Mouse (Mus musculus) kidney, adult 9 months (tissue): Measurements from ENCODE around the gene Prdm16.

Source experiments
- DNase-seq: peaks from one replicate; pipeline ENCODE4 v3.0.0; 2022

The Prdm16 gene

GRCm38 (mm10) chr4:154410559-154410958, 226.1 kb downstream of the Prdm16 start:
- no peak for DNase-seq

GRCm38 (mm10) chr4:154409841-154410240, 226.8 kb downstream of the Prdm16 start:
- no peak for DNase-seq

- DNase-seq: no peak
Observed at GRCm38 (mm10) chr4:154409237-154409721, 227.4 kb downstream of the Prdm16 start.

GRCm38 (mm10) chr4:154402948-154403347, 233.7 kb downstream of the Prdm16 start:
- DNase-seq: no peak

GRCm38 (mm10) chr4:154401982-154402932, 234.4 kb downstream of the Prdm16 start:
- no peak for DNase-seq

GRCm38 (mm10) chr4:154401379-154401778, 235.3 kb downstream of the Prdm16 start:
- DNase-seq: no peak

- no peak for DNase-seq
Observed at GRCm38 (mm10) chr4:154400256-154401171, 236.2 kb downstream of the Prdm16 start.

- DNase-seq: no peak
Observed at GRCm38 (mm10) chr4:154399634-154400033, 237.0 kb downstream of the Prdm16 start.

GRCm38 (mm10) chr4:154396652-154397301, 239.9 kb downstream of the Prdm16 start:
- no peak for DNase-seq

GRCm38 (mm10) chr4:154394123-154394722, 242.4 kb downstream of the Prdm16 start:
- DNase-seq: no peak

- DNase-seq: no peak
Observed at GRCm38 (mm10) chr4:154393196-154394122, 243.2 kb downstream of the Prdm16 start.

GRCm38 (mm10) chr4:154392641-154393040, 244.0 kb downstream of the Prdm16 start:
- DNase-seq: no peak

- DNase-seq: no peak
Observed at GRCm38 (mm10) chr4:154390333-154391080, 246.2 kb downstream of the Prdm16 start.

GRCm38 (mm10) chr4:154389641-154390040, 247.0 kb downstream of the Prdm16 start:
- no peak for DNase-seq

GRCm38 (mm10) chr4:154386810-154387209, 249.9 kb downstream of the Prdm16 start:
- DNase-seq: no peak

GRCm38 (mm10) chr4:154385918-154386317, 250.8 kb downstream of the Prdm16 start:
- no peak for DNase-seq

GRCm38 (mm10) chr4:154385208-154385607, 251.5 kb downstream of the Prdm16 start:
- DNase-seq: no peak

- no peak for DNase-seq
Observed at GRCm38 (mm10) chr4:154378876-154379275, 257.8 kb downstream of the Prdm16 start.

GRCm38 (mm10) chr4:154375939-154376625, 260.6 kb downstream of the Prdm16 start:
- DNase-seq: no peak
